In the genomic region with DNA sequence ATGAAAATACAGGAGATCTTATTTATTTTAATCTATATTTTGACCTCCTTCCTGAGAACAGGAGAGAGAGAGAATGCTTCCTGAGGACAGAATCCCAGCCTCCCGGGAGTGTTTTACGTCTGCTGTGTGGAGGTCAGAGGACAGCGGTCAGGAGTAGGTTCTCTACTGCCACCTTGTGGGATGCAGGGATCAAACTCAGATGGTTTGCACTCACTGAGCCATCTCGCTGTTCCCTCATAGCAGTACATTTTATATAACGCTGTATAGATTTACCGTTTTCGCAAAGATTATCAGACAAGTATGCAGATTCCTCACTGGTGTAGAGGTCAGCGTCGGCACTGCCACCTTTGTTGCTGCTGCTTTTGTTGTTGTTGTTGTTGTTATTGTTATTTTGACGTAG, we compare ENCODE assay signal across 9 mouse cellular contexts. TPM values are rescaled to one million over a fixed set of nuclear protein-coding genes. Genes with fewer than 3 reads are reported as not detected.
A peak's percentile ranks its signal among the peaks of the same experiment; 100 is the strongest.
DNase-seq lines count a peak whose midpoint lies in the region; ATAC-seq and TF ChIP-seq lines count a peak whose summit lies in the region.
"Had no signal": no experiment of that assay in that cellular context is flagged by ENCODE, and none has a peak within 500 bp of the region (broad histone marks: within the 10 kb centered on the region; RNA-seq: fewer than 3 reads in every experiment).

No protein-coding gene starts in this region.

- peak; percentile 78 for TF ChIP-seq CTCF in cortical plate, adult 2 months (IDR thresholded peaks at IDR 0.05; ENCODE audit: extremely low read depth, insufficient read depth, low read length)

- no peaks in the 10 kb centered on the region for H3K9me3 ChIP-seq in intestine, embryonic 16.5 days (ENCODE audit: control insufficient read depth, low read length)
- no peaks in the 10 kb centered on the region for H3K9me3 ChIP-seq in midbrain, embryonic 15.5 days
- H3K9me3 ChIP-seq: embryonic facial prominence, embryonic 15.5 days had no signal

- H3K4me2 ChIP-seq in intestine, embryonic 16.5 days (ENCODE audit: low read depth, low read length) = no peak overlapping the region
- H3K4me2 ChIP-seq in midbrain, embryonic 15.5 days = no peak overlapping the region
- H3K4me2 ChIP-seq: embryonic facial prominence, embryonic 15.5 days had no signal

- DNase-seq in CD4-positive helper T cell, adult 2 months (ENCODE audit: low read depth, low spot score) = peak; percentile 63
- peak; percentile 45 for DNase-seq in WW6 (ENCODE audit: low read depth, low spot score)
- DNase-seq in heart, adult 18-20 months = peak; percentile 79 to 83
- DNase-seq in liver = peak; percentile 44
- peak; percentile 44 for DNase-seq in telencephalon, adult 2 months (ENCODE audit: low read depth, low spot score)

- 50% methylated on average over 10 of the region's 10 CpGs for WGBS in intestine, embryonic 16.5 days
- WGBS in midbrain, embryonic 15.5 days = 57% methylated on average over 10 of the region's 10 CpGs

- H3K4me1 ChIP-seq in cortical plate, adult 2 months (ENCODE audit: control insufficient read depth, insufficient read depth, low read length) = peaks cover 7% of the 10 kb centered on the region
- H3K4me1 ChIP-seq in intestine, embryonic 16.5 days (ENCODE audit: control insufficient read depth, insufficient read depth, low read length) = peaks cover 7% of the 10 kb centered on the region; the same call in 1 of the 2 replicates
- H3K4me1 ChIP-seq in midbrain, embryonic 15.5 days = peaks cover 11% of the 10 kb centered on the region; the same call in 1 of the 2 replicates

- H3K36me3 ChIP-seq in intestine, embryonic 16.5 days (ENCODE audit: control insufficient read depth, insufficient read depth, low read length) = no peaks in the 10 kb centered on the region
- no peaks in the 10 kb centered on the region for H3K36me3 ChIP-seq in midbrain, embryonic 15.5 days (replicated peaks)

- ATAC-seq in intestine, embryonic 16.5 days = peak; percentile 83
- peak; percentile 62; the same call in 1 of the 2 replicates for ATAC-seq in midbrain, embryonic 15.5 days (replicated peaks)

- no peak overlapping the region for H3K27ac ChIP-seq in cortical plate, adult 2 months (ENCODE audit: insufficient read depth, low read length)
- peak overlapping the region; percentile 40; the same call in 1 of the 2 replicates for H3K27ac ChIP-seq in intestine, embryonic 16.5 days (ENCODE audit: low read length)
- no peak overlapping the region for H3K27ac ChIP-seq in midbrain, embryonic 15.5 days
- H3K27ac ChIP-seq: embryonic facial prominence, embryonic 15.5 days had no signal

- H3K9ac ChIP-seq in intestine, embryonic 16.5 days (ENCODE audit: low read depth, low read length) = no peak overlapping the region
- H3K9ac ChIP-seq in midbrain, embryonic 15.5 days = no peak overlapping the region
- H3K9ac ChIP-seq: embryonic facial prominence, embryonic 15.5 days had no signal

- H3K27me3 ChIP-seq in intestine, embryonic 16.5 days (replicated peaks; ENCODE audit: control insufficient read depth, insufficient read depth, low read length) = no peaks in the 10 kb centered on the region
- no peaks in the 10 kb centered on the region for H3K27me3 ChIP-seq in midbrain, embryonic 15.5 days (replicated peaks)
- H3K27me3 ChIP-seq: embryonic facial prominence, embryonic 15.5 days had no signal

- no peak for TF ChIP-seq POLR2A in cortical plate, adult 2 months (IDR thresholded peaks at IDR 0.05; ENCODE audit: extremely low read depth, insufficient read depth, low read length)

- H3K4me3 ChIP-seq in cortical plate, adult 2 months (ENCODE audit: insufficient read depth, low read length) = no peak overlapping the region
- no peak overlapping the region for H3K4me3 ChIP-seq in intestine, embryonic 16.5 days (ENCODE audit: low read length)
- no peak overlapping the region for H3K4me3 ChIP-seq in midbrain, embryonic 15.5 days
- H3K4me3 ChIP-seq: embryonic facial prominence, embryonic 15.5 days had no signal

RNA-seq across cellular contexts. Expression of gene Dyrk1a, which starts 48.7 kb away (rescaled TPM):
- polyA plus RNA-seq in cortical plate, adult 2 months (2012; rRNA removed) = 41.2 and 41.3 TPM in 2 replicates
- total RNA-seq in heart, adult 18-20 months (2021) = 10 to 100 TPM; 64.8 to 73.1 TPM
- 7.1 and 7.3 TPM in 2 replicates for polyA plus RNA-seq in intestine, embryonic 16.5 days (2015; fragmentation: Nextera tagmentation; extraction: Ambion mirVana)
- polyA plus RNA-seq in midbrain, embryonic 15.5 days (2015; fragmentation: Nextera tagmentation; extraction: Ambion mirVana) = 11.1 and 11.7 TPM in 2 replicates
